Mouse (Mus musculus) frontal cortex, adult (tissue): Measurements from ENCODE around the gene Cdkl3.

Experiments used
- ATAC-seq: cut with Nextera tagmentation; 2 replicates; pipeline ENCODE4 v1.9.2; 2017; ENCODE audit warnings: mild to moderate bottlenecking, moderate library complexity, mixed read lengths; ENCODE audit not compliant: low TSS enrichment

Gene Cdkl3

GRCm38 (mm10) chr11:52011541-52011940 lies 7.5 kb downstream of the Cdkl3 start:
- no peak for ATAC-seq

GRCm38 (mm10) chr11:52018217-52018616 lies 14.2 kb downstream of the Cdkl3 start:
- peak; percentile 91 for ATAC-seq

- no peak for ATAC-seq
These were observed 28.3 kb downstream of the Cdkl3 start for GRCm38 (mm10) chr11:52032356-52032755.

GRCm38 (mm10) chr11:52033953-52034352 lies 29.9 kb downstream of the Cdkl3 start:
- ATAC-seq, result no peak

GRCm38 (mm10) chr11:52035905-52036304 lies 31.9 kb downstream of the Cdkl3 start:
- no peak for ATAC-seq

- no peak for ATAC-seq
These were observed 33.6 kb downstream of the Cdkl3 start for GRCm38 (mm10) chr11:52037659-52038058.

- no peak; the same call in 1 of the 2 replicates for ATAC-seq
These were observed 39.2 kb downstream of the Cdkl3 start for GRCm38 (mm10) chr11:52043224-52043623.

- ATAC-seq, result no peak
These were observed 40.1 kb downstream of the Cdkl3 start for GRCm38 (mm10) chr11:52044156-52044555.

GRCm38 (mm10) chr11:52046446-52047165 lies 42.6 kb downstream of the Cdkl3 start:
- ATAC-seq, result no peak

- ATAC-seq, result no peak
These were observed 49.4 kb downstream of the Cdkl3 start for GRCm38 (mm10) chr11:52053371-52053770.

GRCm38 (mm10) chr11:52054728-52055127 lies 50.7 kb downstream of the Cdkl3 start:
- ATAC-seq, result no peak

- ATAC-seq, result no peak
These were observed 52.2 kb downstream of the Cdkl3 start for GRCm38 (mm10) chr11:52056198-52056597.

GRCm38 (mm10) chr11:52059001-52059400 lies 55.0 kb downstream of the Cdkl3 start:
- ATAC-seq, result no peak

- ATAC-seq, result no peak
These were observed 56.3 kb downstream of the Cdkl3 start for GRCm38 (mm10) chr11:52060315-52060714.

GRCm38 (mm10) chr11:52062406-52062805 lies 58.4 kb downstream of the Cdkl3 start:
- no peak for ATAC-seq

- no peak for ATAC-seq
These were observed 60.4 kb downstream of the Cdkl3 start for GRCm38 (mm10) chr11:52064398-52064797.

GRCm38 (mm10) chr11:52065841-52066240 lies 61.8 kb downstream of the Cdkl3 start:
- no peak for ATAC-seq

GRCm38 (mm10) chr11:52071768-52072167 lies 67.7 kb downstream of the Cdkl3 start:
- no peak for ATAC-seq

- no peak for ATAC-seq
These were observed 69.6 kb downstream of the Cdkl3 start for GRCm38 (mm10) chr11:52073528-52074170.

- no peak for ATAC-seq
These were observed 70.8 kb downstream of the Cdkl3 start for GRCm38 (mm10) chr11:52074626-52075470.

GRCm38 (mm10) chr11:52075794-52076633 lies 72.0 kb downstream of the Cdkl3 start:
- no peak for ATAC-seq
